Comparison of ENCODE assay signal across 25 mouse cellular contexts in genomic region chr16:34895916-34896315, GRCm38 (mm10).
DNase-seq lines count a peak whose midpoint lies in the region; ATAC-seq and TF ChIP-seq lines count a peak whose summit lies in the region.
"Had no signal": no experiment of that assay in that cellular context is flagged by ENCODE, and none has a peak within 500 bp of the region (broad histone marks: within the 10 kb centered on the region; RNA-seq: fewer than 3 reads in every experiment).

No protein-coding gene starts in this region.

- no peaks in the 10 kb centered on the region for H3K27me3 ChIP-seq in kidney, adult 2 months (replicated peaks; ENCODE audit: control insufficient read depth, insufficient read depth, low read length)
- H3K27me3 ChIP-seq in kidney, embryonic 15.5 days = no peaks in the 10 kb centered on the region
- no peaks in the 10 kb centered on the region for H3K27me3 ChIP-seq in kidney, embryonic 14.5 days (ENCODE audit: control insufficient read depth, insufficient read depth, low read length)
- H3K27me3 ChIP-seq: embryonic facial prominence, embryonic 13.5 days; forebrain, embryonic 12.5 days; forebrain, embryonic 15.5 days; hindbrain, embryonic 12.5 days; hindbrain, embryonic 15.5 days had no signal

- no peak for TF ChIP-seq POLR2A in kidney, adult 2 months (IDR thresholded peaks at IDR 0.05; ENCODE audit: low read depth, low read length)

- DNase-seq in heart, adult 11 months = peak; percentile 82
- no peak for DNase-seq in heart, postnatal 10 days
- peak; percentile 80 for DNase-seq in kidney, adult 2 months
- DNase-seq in kidney, postnatal 36 days = peak; percentile 56
- DNase-seq: adrenal gland, adult 8-10 months; adrenal gland, postnatal 25 days; cerebellum, adult 11-12 months; cerebellum, adult 8-10 months; cerebellum, postnatal 10 days; cerebellum, postnatal 36 days; embryo, embryonic 11 days; gastrocnemius, postnatal 25 days; heart, adult 2 months had no signal

- H3K4me1 ChIP-seq in kidney, adult 2 months (ENCODE audit: control insufficient read depth, insufficient read depth, low read length) = peaks cover 5% of the 10 kb centered on the region; the same call in 1 of the 2 replicates
- peaks cover 16% of the 10 kb centered on the region for H3K4me1 ChIP-seq in kidney, embryonic 15.5 days
- H3K4me1 ChIP-seq in kidney, embryonic 14.5 days (ENCODE audit: control insufficient read depth, insufficient read depth, low read length) = 0 out of 2 replicates have a peak, but pooled peaks cover 5% of the 10 kb centered on the region

- no peaks in the 10 kb centered on the region for H3K9me3 ChIP-seq in kidney, embryonic 15.5 days (replicated peaks)
- no peaks in the 10 kb centered on the region for H3K9me3 ChIP-seq in kidney, embryonic 14.5 days (ENCODE audit: control insufficient read depth, low read length)
- H3K9me3 ChIP-seq: embryonic facial prominence, embryonic 10.5 days; embryonic facial prominence, embryonic 13.5 days; forebrain, embryonic 12.5 days; forebrain, embryonic 15.5 days; heart, embryonic 10.5 days; heart, embryonic 13.5 days; hindbrain, embryonic 12.5 days; hindbrain, embryonic 15.5 days had no signal

- H3K4me2 ChIP-seq in kidney, embryonic 15.5 days = no peak overlapping the region
- no peak overlapping the region for H3K4me2 ChIP-seq in kidney, embryonic 14.5 days (replicated peaks; ENCODE audit: low read depth, low read length)
- H3K4me2 ChIP-seq: embryonic facial prominence, embryonic 13.5 days; forebrain, embryonic 12.5 days; forebrain, embryonic 15.5 days; heart, embryonic 13.5 days; hindbrain, embryonic 12.5 days; hindbrain, embryonic 15.5 days had no signal

- no peaks in the 10 kb centered on the region for H3K36me3 ChIP-seq in kidney, adult 2 months (ENCODE audit: control insufficient read depth, insufficient read depth, low read length)
- no peaks in the 10 kb centered on the region for H3K36me3 ChIP-seq in kidney, embryonic 15.5 days
- no peaks in the 10 kb centered on the region for H3K36me3 ChIP-seq in kidney, embryonic 14.5 days (ENCODE audit: control insufficient read depth, insufficient read depth, low read length)
- H3K36me3 ChIP-seq: embryonic facial prominence, embryonic 10.5 days; embryonic facial prominence, embryonic 13.5 days; forebrain, embryonic 12.5 days; forebrain, embryonic 15.5 days; heart, embryonic 10.5 days; heart, embryonic 13.5 days; hindbrain, embryonic 12.5 days; hindbrain, embryonic 15.5 days had no signal

- ATAC-seq in kidney, embryonic 15.5 days (replicated peaks; ENCODE audit: low FRiP score) = no peak
- ATAC-seq in kidney, embryonic 14.5 days (ENCODE audit: low FRiP score, low TSS enrichment) = no peak
- ATAC-seq: activated CD4-positive, CD25-positive, alpha-beta regulatory T cell, adult 4 months; forebrain, embryonic 15.5 days had no signal

- intact Hi-C loops in heart, postnatal 10 days (cut with DNase I) = no loop called here

- peak overlapping the region; percentile 35; the same call in 1 of the 2 replicates for H3K27ac ChIP-seq in kidney, adult 2 months (ENCODE audit: insufficient read depth, low read depth, low read length)
- H3K27ac ChIP-seq in kidney, embryonic 15.5 days = no peak overlapping the region
- H3K27ac ChIP-seq in kidney, embryonic 14.5 days (ENCODE audit: low read depth, low read length) = no peak overlapping the region
- H3K27ac ChIP-seq: embryonic facial prominence, embryonic 10.5 days; embryonic facial prominence, embryonic 13.5 days; forebrain, embryonic 12.5 days; forebrain, embryonic 15.5 days; heart, adult 2 months; heart, embryonic 10.5 days; heart, embryonic 13.5 days; hindbrain, embryonic 12.5 days; hindbrain, embryonic 15.5 days had no signal

- H3K4me3 ChIP-seq in kidney, adult 2 months (ENCODE audit: insufficient read depth, low read depth, low read length) = no peak overlapping the region
- no peak overlapping the region for H3K4me3 ChIP-seq in kidney, embryonic 15.5 days (replicated peaks)
- H3K4me3 ChIP-seq in kidney, embryonic 14.5 days (ENCODE audit: low read length) = no peak overlapping the region
- H3K4me3 ChIP-seq: embryonic facial prominence, embryonic 10.5 days; embryonic facial prominence, embryonic 13.5 days; erythroblast, embryonic 14.5 days; forebrain, embryonic 12.5 days; forebrain, embryonic 15.5 days; heart, adult 2 months; heart, embryonic 10.5 days; heart, embryonic 13.5 days; hindbrain, embryonic 12.5 days; hindbrain, embryonic 15.5 days had no signal

- 73% methylated on average over 10 of the region's 10 CpGs for WGBS in kidney, adult 2 months
- WGBS in kidney, embryonic 15.5 days = 84% methylated on average over 10 of the region's 10 CpGs
- WGBS in kidney, embryonic 14.5 days = 85% methylated on average over 10 of the region's 10 CpGs

- no peak overlapping the region for H3K9ac ChIP-seq in kidney, embryonic 15.5 days
- no peak overlapping the region for H3K9ac ChIP-seq in kidney, embryonic 14.5 days (ENCODE audit: low read depth, low read length)
- H3K9ac ChIP-seq: embryonic facial prominence, embryonic 13.5 days; forebrain, embryonic 12.5 days; forebrain, embryonic 15.5 days; heart, embryonic 13.5 days; hindbrain, embryonic 12.5 days; hindbrain, embryonic 15.5 days had no signal

- no peak for TF ChIP-seq CTCF in kidney, adult 2 months (conservative IDR thresholded peaks at IDR 0.05; ENCODE audit: insufficient read depth, insufficient read length, low read depth, low read length)

Comparison
In these comparisons a context has a peak if more than half of its experiments do, and no peak if none do; other contexts are left out.
1. DNase-seq: peak in heart, adult 11 months (single experiment), kidney, adult 2 months (single experiment) and kidney, postnatal 36 days (2 of 2); none in heart, postnatal 10 days (0 of 2).